Mouse (Mus musculus) kidney, postnatal 14 days (tissue): ENCODE data around the gene Syn2.
A peak's percentile ranks its signal among the peaks of the same experiment; 100 is the strongest.

Source experiments
- DNase-seq: peaks from one replicate; pipeline ENCODE4 v3.0.0; 2022; ENCODE audit warnings: mixed read lengths

The Syn2 gene

GRCm38 (mm10) chr6:115134501-115135331 lies at the start of gene Syn2:
Gene Syn2 (plus strand): TSS chr6:115134902.
- peak; percentile 84 for DNase-seq

- no peak for DNase-seq
Observed at GRCm38 (mm10) chr6:115085274-115085841, 49.3 kb upstream of the Syn2 start.

DNA sequence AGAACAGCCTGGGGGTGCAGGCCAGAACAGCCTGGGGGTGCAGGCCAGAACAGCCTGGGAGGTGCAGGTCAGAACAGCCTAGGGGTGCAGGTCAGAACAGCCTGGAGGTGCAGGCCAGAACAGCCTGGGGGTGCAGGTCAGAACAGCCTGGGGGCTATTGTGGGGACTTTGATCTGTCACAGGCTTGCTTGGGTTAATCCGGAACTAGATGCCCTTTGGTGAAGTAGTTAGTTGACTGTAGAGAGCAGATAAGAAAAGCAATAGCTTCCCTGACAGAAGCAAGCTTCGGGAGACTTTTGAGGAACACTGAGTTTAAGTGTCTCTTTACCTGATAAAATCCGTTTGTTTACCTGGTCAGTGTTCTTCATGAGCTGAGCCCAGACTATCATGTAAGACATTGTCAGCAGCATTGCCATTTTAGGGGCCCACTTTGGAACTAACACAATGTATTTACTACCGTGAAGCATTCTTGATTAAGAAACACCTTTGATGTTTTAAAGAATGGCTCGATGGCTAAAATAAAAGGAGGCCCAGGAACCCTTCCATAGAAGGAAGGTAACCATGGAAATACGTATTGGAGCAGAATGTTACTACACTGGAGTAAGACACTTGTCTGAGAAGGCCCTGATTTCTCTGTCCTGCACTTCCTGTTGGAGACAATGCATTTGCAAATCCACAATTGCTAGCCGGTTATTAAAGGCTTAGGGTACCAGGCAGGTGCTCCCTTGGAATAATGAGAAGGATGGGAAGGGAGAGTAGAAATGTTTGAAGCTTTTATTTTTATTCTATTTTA lies 46.2 kb upstream of the Syn2 start:
- no peak for DNase-seq

GRCm38 (mm10) chr6:115091737-115092136 lies 43.0 kb upstream of the Syn2 start:
- no peak for DNase-seq

GRCm38 (mm10) chr6:115102542-115102941 lies 32.2 kb upstream of the Syn2 start:
- DNase-seq: no peak

DNA sequence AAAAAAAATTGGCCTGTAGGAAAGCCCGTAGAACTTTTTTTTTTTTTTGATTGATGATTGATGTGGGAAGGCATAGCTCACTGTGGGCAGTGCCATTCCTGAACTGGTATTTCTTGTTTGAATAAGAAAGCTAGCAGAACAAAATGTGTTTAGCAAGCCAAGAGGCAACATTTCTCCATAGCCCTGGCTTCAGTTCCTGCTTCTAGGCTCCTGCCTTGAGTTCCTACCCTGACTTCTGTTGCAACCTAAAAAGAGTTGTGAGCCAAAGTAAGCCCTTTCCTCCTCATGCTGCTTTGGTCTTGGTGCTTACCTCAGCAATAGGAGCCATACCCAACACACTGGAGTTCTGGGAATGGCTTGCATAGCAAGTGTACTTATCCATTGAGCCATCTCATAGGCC lies 23.3 kb upstream of the Syn2 start:
- DNase-seq: no peak

GRCm38 (mm10) chr6:115122181-115122580 lies 12.5 kb upstream of the Syn2 start:
- DNase-seq: no peak

GRCm38 (mm10) chr6:115123262-115124201 lies 11.2 kb upstream of the Syn2 start:
- DNase-seq: peak; percentile 7

DNA sequence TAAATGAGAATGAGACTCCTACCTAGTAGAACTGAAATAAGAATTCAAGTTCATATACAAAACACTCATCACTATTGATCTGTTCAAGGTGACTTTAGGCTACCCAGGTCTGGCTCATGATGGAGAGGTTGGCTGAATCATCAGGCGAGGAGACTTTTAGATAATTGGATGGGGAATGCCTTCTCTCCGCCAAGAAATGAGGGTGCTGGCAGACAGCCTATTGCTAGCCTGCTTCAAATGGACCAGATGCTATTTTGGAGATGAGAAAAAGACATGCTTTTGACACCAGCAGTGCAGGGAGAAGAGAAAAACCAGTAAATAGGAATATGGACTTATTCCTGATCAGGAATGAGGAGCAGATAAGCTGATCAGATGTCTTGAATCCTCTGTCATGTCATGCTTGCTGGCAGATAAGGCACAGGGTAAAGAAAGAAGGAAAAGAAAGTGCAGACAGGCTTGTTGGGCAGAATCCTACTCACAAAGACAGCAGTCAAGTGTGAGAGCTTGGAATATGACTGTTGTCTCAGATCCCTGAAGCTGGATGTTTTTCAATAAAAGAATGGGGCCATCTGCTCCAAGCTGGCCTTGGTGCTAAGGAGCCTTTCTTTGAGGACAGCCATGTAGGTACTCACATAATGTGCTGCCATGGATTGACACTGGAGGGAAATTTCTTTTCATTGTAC lies 9.9 kb upstream of the Syn2 start:
- DNase-seq: no peak

- no peak for DNase-seq
Observed at GRCm38 (mm10) chr6:115125358-115125720, 9.4 kb upstream of the Syn2 start.

- DNase-seq: no peak
Observed at GRCm38 (mm10) chr6:115126232-115126785, 8.4 kb upstream of the Syn2 start.

DNA sequence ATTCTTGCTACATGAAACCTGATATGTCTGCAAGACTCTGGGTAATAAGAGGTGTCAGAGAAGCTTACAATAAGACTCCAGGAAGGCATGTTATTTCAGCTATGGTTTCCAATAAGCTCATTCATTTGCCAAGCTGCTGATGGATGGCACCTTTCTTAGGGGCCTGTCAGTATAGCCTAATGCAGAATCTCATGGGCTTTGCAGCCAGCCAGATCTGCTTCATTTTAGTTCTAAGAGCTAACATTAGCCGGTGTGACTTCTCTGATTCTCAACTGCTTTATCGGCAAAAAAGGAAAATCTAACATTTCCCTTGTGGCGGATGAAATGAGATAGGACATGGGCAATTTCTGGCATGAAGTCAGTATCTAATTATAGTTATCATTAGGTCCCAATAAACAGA lies 7.9 kb upstream of the Syn2 start:
- no peak for DNase-seq

DNA sequence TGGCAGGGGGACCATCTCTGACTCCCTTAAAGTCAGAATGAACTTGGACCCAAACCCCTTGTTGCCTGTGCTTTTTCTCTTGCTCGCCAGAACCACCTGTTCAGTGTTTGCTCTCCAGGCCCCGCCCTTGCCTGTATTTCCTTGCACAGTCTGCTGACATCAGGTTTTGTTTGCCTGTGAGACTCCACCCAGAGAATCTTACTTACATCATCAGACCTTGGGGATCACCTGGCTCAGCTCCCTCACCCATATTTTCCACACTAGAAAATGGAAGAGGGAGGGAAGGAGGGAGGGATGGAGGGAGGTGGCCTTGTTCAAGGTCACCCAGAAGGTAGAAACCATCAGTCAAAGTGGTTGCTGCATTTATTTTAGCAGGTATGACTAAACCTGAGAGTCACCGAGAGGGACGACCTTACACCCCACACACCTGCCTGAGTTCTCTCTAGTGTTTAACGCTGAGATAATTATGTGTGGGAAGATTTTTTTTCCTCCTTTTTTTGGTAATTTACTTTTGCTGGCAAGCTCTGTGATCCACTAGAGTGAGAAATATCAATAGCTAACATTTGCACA lies 7.4 kb upstream of the Syn2 start:
- DNase-seq: no peak

DNA sequence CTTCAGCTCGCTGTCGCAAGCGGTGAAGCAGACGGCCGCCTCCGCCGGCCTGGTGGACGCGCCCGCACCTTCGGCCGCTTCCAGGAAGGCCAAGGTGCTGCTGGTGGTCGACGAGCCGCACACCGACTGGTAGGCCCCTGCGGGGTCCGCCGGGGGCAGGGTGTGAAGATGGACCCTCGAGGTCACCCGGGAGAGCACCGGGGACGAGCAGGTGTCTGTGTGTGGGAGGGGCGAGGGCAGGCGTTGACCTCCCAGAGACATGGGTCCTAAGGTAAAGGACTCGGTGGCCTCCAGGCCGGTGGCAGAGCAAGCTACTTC lies 589 bp downstream of the Syn2 start:
- peak; percentile 9 for DNase-seq

DNA sequence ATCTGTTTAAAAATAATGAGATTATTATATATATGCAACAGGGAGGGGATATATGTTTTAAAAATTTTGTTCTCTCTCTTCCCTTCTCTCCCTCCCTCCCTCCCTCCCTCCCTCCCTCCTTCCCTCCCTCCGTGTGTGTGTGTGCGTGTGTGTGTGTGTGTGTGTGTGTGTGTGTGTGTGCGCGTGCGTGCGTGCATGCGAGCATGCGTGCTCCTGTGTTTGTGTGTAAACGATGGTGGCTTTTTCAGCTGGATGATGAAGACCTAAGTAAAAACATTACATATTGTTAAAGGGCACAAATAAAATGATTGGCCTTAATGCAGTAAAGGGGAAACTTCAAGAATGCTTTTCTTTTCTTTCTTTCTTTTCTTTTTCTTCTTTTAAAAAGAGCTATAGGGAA lies 1.5 kb downstream of the Syn2 start:
- no peak for DNase-seq

DNA sequence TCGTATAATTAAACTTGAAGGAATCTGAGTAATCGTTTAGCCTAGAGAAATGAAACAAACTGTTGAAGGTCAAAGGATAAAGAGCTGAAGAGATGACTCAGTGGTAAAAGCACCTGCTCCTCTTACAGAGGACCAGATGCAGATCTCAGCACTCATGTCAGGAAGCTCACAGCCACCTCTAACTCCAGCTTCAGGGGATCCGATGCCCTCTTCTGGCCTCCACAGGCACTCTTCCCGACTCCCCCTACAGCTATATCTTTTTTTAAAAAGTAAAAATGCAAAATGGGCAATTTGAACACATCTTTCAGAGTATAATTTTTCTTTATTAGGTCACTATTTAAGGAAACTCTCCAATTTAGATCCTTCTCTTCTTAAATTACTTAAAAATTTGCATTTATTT lies 6.7 kb downstream of the Syn2 start:
- DNase-seq: no peak

DNA sequence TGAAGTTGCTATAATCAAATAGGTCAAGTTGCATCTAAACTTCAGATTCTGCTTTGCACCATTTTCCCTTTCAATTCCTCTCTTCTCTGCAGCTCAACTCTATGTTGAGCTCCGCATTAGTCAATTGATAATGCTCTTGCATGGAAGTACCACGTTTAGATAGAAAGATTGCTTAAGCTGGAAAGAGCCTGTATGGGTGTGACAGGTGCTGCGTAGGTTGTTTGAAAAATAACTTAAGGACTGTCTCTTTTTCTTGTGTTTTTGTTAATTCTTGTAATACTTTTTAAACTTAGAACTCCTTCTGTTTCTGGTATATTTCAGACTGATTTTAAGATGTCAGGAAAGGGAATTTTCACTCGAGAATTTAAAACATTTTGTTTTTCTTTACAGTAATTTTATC lies 26.5 kb downstream of the Syn2 start:
- DNase-seq: no peak

GRCm38 (mm10) chr6:115165863-115166470 lies 31.3 kb downstream of the Syn2 start:
- DNase-seq: no peak

GRCm38 (mm10) chr6:115168921-115169320 lies 34.2 kb downstream of the Syn2 start:
- no peak for DNase-seq

DNA sequence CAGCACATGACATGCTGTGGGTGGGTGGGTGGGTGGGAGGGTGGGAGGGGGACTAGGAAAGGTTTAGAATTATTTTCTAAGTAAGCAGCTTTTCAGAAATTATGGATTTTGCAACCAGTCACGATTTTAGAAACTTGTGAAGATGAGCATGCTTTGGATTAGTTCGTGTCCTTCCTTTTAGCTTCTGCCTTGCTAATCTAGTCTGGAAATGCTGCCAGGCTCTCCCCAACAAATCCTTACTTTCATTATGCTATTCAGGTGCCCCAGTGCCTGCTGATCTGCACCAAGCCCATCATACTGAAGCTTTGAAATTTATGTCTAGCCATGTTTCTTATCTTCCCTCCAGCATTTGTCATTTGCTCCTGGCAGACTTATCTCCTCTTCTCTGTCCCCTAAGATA lies 34.8 kb downstream of the Syn2 start:
- DNase-seq: no peak

- DNase-seq: peak; percentile 8
Observed at GRCm38 (mm10) chr6:115174845-115175244, 40.1 kb downstream of the Syn2 start.
